Mouse (Mus musculus): Measurements from ENCODE around the gene Rhbg. TPM values are rescaled to one million over a fixed set of nuclear protein-coding genes. Genes with fewer than 3 reads are reported as not detected.
A peak's percentile ranks its signal among the peaks of the same experiment; 100 is the strongest.
"Not testable (repeated sequence)": the region's sequence is repeated elsewhere in the genome, so short reads cannot be mapped to it uniquely, and the experiment has no call there.

The Rhbg gene
- total RNA-seq (2021) = not detected
- long read RNA-seq, experiment 1 = 0 reads
- long read RNA-seq, experiment 2 = 0 reads

DNA sequence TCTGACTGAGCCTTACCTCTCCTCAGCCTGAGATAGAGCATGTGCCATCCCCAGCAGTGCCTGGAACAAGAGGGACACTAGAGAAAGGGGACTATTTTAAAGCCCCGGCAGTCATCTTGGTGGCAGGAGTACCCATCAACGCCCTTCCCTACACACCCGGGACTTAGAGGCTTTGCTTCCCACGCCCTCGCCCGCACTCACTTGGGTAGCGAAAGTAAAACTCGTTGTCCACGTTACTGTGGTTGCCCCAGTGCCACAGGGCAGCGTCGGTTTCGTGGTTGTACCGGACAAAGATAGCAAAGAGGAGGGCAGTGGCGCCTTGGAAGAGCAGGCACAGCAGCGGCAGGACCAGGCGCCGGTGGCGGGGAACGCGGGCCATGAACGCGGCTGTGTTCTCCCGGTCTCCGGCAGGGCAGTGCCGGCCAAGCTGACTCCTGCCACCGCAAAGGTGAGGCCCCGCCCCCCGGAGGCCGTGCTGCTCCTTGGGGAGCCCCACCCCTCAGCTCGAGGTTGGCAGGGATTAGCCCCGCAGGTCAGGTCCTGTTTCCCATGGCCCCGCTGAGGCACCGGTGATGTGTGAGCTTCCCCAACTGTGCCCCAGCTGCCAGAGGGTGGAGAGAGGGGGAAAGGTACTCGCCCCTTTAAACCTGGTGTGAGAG is at the start of gene Rhbg:
Gene Rhbg (minus strand): TSS at position 442 of the 659 bp plus-strand sequence.
- no peak for DNase-seq (ENCODE audit: low spot score in 2 of 2)

DNA sequence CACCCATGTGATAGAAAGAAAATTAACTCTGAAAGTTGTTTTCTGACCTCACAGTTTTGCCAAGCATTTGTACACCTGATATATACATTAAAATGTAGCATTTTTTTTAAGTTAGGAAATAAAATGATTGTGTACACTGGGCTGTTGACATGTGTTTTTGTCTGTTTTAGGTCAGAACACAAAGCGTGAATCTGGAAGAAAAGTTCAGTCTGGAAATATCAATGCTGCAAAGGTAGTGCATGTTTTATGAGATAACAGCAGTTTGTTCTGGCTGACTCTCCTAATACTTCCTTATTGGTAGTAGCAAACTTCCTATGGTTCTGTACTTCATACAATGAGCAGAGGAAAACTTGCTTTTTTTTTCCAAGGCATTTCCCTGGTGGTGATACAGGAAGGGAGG is 44.7 kb upstream of the Rhbg start:
- no peak for DNase-seq (ENCODE audit: low spot score in 2 of 2)

- peak; percentile 42 to 57 for DNase-seq (ENCODE audit: low spot score in 2 of 2)
These were observed 42.9 kb upstream of the Rhbg start for GRCm38 (mm10) chr3:88297321-88297851.

GRCm38 (mm10) chr3:88296561-88297318 is 42.2 kb upstream of the Rhbg start, which contains the start of the genes Tsacc and Cct3:
Gene Tsacc, minus strand, starts transcription at chr3:88296999.
Gene Cct3, plus strand, starts transcription at chr3:88297116.
- DNase-seq (ENCODE audit: low spot score in 2 of 2) = peak; percentile 92 to 98

DNA sequence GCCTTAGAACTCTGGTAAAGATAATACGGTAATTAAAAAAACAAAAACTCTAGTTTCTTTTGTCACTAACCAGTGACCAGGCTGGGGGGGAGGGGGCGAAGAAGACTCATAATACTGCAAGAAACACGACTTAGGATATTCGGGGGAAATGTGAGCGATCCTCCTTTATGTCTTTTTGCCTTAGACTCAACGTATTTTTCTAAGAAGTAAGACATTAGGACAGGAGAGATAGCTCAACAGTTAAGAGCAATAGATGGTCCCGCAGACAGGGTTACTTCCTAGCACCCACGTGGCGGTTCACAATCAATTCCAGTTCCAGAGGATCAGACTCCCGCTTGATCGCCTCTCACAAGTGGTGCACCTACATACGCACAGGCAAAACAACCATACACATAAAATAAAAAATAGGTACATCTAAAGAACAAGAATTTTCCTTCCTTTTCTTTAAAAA is 41.6 kb upstream of the Rhbg start:
- no peak for DNase-seq (ENCODE audit: low spot score in 2 of 2)

DNA sequence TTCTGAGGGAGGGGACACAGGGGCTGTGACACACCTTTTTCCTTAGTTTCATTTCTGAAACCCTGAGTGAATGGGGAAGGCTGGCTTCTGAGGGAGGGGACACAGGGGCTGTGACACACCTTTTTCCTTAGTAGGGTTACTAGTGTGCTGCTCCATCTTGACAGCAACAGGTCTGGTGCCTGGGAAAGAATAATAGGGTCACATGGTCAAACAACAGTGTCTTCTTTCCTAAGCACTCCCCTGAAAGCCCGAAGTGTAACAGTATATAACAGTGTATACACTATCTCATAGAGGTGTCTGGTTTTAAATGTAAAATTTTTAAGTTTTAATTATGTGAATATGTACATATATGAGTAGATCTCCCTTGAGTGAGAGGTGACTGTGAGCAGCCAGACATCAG is 40.8 kb upstream of the Rhbg start:
- DNase-seq (ENCODE audit: low spot score in 2 of 2) = not testable (repeated sequence)

GRCm38 (mm10) chr3:88291970-88292369 is 37.5 kb upstream of the Rhbg start:
- DNase-seq (ENCODE audit: low spot score in 2 of 2) = peak in 1 of 2 experiments; percentile 7

- not testable (repeated sequence) for DNase-seq (ENCODE audit: low spot score in 2 of 2)
These were observed 33.7 kb upstream of the Rhbg start for GRCm38 (mm10) chr3:88288133-88288713.

- DNase-seq (ENCODE audit: low spot score in 2 of 2) = no peak
These were observed 32.6 kb upstream of the Rhbg start, which contains the start of gene Gm38392 for GRCm38 (mm10) chr3:88287110-88287509. Gene Gm38392, minus strand, starts transcription at chr3:88287210.

DNA sequence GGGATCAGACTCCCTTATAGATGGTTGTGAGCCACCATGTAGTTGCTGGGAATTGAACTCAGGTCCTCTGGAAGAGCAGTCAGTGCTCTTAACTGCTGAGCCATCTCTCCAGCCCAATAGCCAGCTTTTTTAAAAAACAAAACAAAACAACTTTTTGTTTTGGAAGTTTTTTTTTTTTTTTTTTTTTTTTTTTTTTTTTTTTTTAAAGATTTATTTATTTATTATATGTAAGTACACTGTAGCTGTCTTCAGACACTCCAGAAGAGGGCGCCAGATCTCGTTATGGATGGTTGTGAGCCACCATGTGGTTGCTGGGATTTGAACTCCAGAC is 31.0 kb upstream of the Rhbg start:
- DNase-seq (ENCODE audit: low spot score in 2 of 2) = not testable (repeated sequence)

DNA sequence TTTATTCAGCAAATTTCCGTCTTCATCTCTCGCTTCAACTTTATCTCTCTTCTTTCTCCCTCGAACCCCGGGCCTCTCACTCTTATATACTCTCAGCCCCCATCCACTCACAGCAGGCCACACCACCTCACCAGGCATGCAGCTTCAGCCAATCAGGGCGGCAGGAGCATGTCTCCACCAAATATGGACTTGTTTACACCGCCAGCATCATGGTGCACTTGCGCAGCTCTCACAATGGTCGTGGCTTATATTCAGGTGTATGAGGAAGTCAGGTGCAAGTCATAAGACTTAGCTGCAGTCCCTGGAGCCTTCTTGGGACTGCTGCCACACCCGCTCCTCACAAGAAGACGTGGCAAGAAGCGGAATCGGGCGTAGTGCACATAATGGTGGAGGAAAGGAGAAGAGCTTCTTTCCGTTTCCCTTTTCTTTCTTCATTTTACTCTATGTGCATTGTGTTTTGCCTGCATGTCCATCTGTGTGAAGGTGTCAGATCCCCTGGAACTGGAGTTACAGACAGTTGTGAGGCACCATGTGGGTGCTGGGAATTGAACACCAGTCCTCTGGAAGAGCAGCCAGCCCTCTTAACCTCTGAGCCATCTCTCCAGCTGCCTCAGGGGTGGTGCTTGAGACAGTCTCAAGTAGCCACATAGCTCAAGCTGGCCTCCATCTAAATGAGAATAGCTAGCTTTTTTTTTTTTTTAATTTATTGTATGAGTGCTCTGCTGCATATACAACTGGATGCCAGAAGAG is 30.5 kb upstream of the Rhbg start:
- DNase-seq (ENCODE audit: low spot score in 2 of 2) = not testable (repeated sequence)

- DNase-seq (ENCODE audit: low spot score in 2 of 2) = not testable (repeated sequence)
These were observed 26.8 kb upstream of the Rhbg start for GRCm38 (mm10) chr3:88281141-88281916.

DNA sequence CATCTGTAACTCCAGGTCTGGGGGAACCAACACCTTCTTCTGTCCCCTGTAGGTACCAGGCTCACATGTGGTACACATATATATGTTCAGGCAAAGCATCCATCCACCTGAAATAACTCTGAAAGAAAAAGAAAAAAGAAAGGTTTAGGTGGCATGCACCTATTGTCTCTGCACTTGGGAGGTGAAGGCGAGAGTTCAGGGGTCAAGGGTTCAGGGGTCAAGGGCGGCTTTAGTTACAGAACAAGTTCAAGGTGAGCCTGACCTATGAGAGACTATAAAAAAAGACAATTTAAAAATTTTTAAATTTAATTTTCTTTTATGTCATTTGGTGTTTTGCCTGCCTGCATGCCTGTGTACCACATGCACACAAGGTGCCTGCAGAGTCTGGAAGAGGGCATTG is 25.5 kb upstream of the Rhbg start:
- DNase-seq (ENCODE audit: low spot score in 2 of 2) = no peak

DNA sequence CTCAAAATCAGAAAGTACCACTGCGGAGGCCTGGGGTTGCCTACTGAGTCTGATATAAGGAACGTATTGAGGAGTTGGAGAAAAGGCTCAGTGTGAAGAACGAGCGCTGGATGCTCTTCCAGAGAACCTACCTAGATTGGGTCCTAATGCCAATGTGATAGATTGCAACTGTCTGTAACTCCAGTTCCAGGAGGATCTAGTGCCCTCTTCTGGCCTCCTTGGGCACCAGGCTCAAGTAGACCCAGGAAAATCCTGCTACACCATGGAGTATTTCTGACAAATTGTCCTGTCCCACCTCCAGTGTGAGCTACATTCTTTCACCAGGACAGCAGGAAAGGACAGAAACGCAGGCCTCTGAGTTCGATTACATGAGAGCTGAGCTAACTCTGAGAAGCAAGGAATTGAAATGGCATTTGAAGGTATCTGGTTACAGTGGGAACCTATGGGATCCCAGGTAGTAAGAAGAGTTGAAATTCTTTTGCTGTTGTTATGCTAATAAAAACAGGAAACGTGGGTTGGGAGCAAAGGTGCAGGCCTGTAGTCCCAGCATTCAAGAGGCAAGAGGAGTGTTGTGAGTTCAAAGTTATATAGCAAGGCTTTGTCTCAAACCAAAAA is 22.1 kb upstream of the Rhbg start:
- peak; percentile 46 to 48 for DNase-seq (ENCODE audit: low spot score in 2 of 2)

DNA sequence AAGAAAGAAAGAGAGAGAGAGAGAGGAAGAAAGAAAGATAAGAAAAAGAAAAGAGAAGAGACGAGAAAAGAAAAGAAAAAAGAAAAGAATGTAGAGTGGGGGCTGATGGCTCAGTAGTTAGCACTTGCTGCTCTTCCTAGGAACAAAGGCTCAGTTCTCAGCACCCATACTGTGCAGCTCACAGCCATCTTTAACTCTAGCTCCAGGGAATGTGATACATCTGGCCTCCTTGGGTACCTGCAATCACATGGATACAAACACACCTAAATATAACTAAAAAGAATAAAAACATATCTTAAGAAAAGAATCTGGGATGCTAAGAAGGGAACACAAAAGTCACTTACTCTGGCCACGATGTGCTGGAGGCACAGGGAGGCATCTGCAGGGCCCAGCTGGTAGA is 21.6 kb upstream of the Rhbg start:
- DNase-seq (ENCODE audit: low spot score in 2 of 2) = no peak

DNA sequence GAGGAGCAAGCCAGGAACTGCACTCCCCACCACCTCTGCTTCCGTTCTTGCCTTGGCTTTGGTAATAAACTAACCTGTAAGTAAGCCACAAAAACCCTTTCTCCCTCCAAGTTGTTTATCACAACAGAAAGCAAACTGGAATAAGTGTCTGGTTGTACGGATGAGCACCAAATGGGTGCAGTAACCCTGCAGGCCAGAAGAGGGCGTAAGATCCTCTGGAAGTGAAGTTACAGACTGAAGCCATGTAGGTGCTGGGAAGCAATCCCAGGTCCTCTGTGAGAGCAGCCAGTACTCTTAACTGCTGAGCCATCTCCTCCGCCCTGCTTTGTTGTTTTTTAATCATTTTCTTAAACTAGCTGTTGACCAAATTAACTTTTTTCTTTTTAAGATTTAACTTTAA is 19.5 kb upstream of the Rhbg start:
- no peak for DNase-seq (ENCODE audit: low spot score in 2 of 2)

DNA sequence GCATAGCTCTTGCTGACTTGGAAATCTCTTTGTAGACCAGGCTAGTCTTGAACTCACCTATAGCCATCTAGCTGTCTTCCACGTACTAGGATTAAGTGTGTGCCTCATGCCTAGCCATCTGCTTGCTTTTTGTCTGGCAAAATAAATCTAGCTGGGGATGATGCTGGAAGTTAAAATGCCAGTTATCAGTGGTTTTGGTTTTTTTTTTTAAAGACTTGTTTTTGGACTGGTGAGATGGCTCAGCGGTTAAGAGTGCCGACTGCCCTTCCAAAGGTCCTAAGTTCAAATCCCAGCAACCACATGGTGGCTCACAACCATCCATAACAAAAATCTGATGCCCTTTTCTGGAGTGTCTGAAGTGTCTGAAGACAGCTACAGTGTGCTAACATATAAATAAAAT is 17.4 kb upstream of the Rhbg start:
- no peak for DNase-seq (ENCODE audit: low spot score in 2 of 2)

DNA sequence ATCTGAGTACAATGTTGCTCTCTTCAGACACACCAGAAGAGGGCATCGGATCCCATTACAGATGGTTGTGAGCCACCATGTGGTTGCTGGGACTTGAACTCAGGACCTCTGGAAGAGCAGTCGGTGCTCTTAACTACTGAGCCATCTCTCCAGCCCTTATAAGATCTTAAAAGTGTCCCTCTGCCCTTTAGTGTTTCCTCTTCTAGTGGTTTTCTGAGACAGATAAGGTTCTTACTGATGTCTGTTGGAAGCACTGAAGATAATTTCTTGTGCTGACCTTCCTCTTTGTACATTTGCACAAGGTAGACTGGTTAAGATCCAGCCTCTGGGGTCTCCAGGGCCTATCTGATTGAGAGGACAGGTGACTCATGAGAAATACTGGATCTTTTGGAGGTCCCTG is 16.8 kb upstream of the Rhbg start:
- DNase-seq (ENCODE audit: low spot score in 2 of 2) = not testable (repeated sequence)

- no peak for DNase-seq (ENCODE audit: low spot score in 2 of 2)
These were observed 14.5 kb upstream of the Rhbg start for GRCm38 (mm10) chr3:88268991-88269390.

DNA sequence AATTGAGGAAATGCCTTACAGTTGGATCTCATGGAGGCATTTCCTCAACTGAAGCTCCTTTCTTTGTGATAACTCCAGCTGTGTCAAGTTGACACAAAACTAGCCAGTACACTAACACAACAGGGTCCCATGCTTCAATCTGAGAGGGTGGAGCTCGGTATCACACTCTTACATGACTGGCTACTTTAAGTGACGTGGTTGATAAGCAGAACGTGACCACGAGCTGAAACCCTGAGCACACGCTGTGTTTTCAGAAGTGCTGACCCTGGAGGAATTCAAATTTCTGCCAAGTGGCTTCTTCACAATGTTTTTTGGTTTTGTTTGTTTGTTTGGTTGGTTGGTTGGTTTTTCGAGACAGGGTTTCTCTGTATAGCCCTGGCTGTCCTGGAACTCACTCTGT is 13.5 kb upstream of the Rhbg start:
- DNase-seq (ENCODE audit: low spot score in 2 of 2) = not testable (repeated sequence)

Data from left cerebral cortex, adult 18-20 months (tissue).